Mouse (Mus musculus) embryo, embryonic 11 days (tissue): ENCODE results near the gene Gm29427.
"Not testable (repeated sequence)": the region's sequence is repeated elsewhere in the genome, so short reads cannot be mapped to it uniquely, and the experiment has no call there.

ENCODE experiments used
- DNase-seq: peaks from one replicate; pipeline ENCODE4 v3.0.0-alpha.2; 2015

The Gm29427 gene

GRCm38 (mm10) chr1:130731741-130732337, 16.2 kb upstream of the Gm29427 start, which contains the start of gene AA986860:
TSS of gene AA986860 (plus strand) at chr1:130731976.
- DNase-seq: peak; percentile 59

GRCm38 (mm10) chr1:130729153-130729552, 13.6 kb upstream of the Gm29427 start, which contains the start of gene Pfkfb2:
TSS of gene Pfkfb2 (minus strand) at chr1:130729253.
- no peak for DNase-seq

GRCm38 (mm10) chr1:130728708-130729107, 13.1 kb upstream of the Gm29427 start:
- DNase-seq: no peak

- DNase-seq: no peak
These were observed 12.5 kb upstream of the Gm29427 start for GRCm38 (mm10) chr1:130728070-130728469.

- no peak for DNase-seq
These were observed 10.8 kb upstream of the Gm29427 start for GRCm38 (mm10) chr1:130726396-130726795.

GRCm38 (mm10) chr1:130724206-130724605, 8.6 kb upstream of the Gm29427 start:
- no peak for DNase-seq

- DNase-seq: peak; percentile 95
These were observed 1.8 kb upstream of the Gm29427 start, which contains the start of gene Yod1 for GRCm38 (mm10) chr1:130717291-130717871. TSS of gene Yod1 (plus strand) at chr1:130717327.

- DNase-seq: peak; percentile 66
These were observed 1.1 kb upstream of the Gm29427 start for GRCm38 (mm10) chr1:130716513-130717290.

GRCm38 (mm10) chr1:130716218-130716512, 566 bp upstream of the Gm29427 start:
- no peak for DNase-seq

GRCm38 (mm10) chr1:130714046-130714445, 1.6 kb downstream of the Gm29427 start:
- no peak for DNase-seq

GRCm38 (mm10) chr1:130710283-130711080, 5.1 kb downstream of the Gm29427 start:
- no peak for DNase-seq

- DNase-seq: no peak
These were observed 12.0 kb downstream of the Gm29427 start for GRCm38 (mm10) chr1:130703613-130704012.

GRCm38 (mm10) chr1:130701976-130702375, 13.6 kb downstream of the Gm29427 start:
- no peak for DNase-seq

GRCm38 (mm10) chr1:130699937-130700633, 15.5 kb downstream of the Gm29427 start:
- no peak for DNase-seq

- no peak for DNase-seq
These were observed 17.0 kb downstream of the Gm29427 start for GRCm38 (mm10) chr1:130698601-130699000.

GRCm38 (mm10) chr1:130683905-130684304, 31.7 kb downstream of the Gm29427 start:
- DNase-seq: no peak

GRCm38 (mm10) chr1:130681656-130682413, 33.8 kb downstream of the Gm29427 start:
- DNase-seq: no peak

GRCm38 (mm10) chr1:130681075-130681474, 34.5 kb downstream of the Gm29427 start:
- DNase-seq: no peak

- DNase-seq: no peak
These were observed 37.0 kb downstream of the Gm29427 start for GRCm38 (mm10) chr1:130678551-130678950.

- DNase-seq: not testable (repeated sequence)
These were observed 52.0 kb downstream of the Gm29427 start for GRCm38 (mm10) chr1:130663576-130663975.

GRCm38 (mm10) chr1:130661454-130661853, 54.1 kb downstream of the Gm29427 start, which contains the start of gene C4bp:
TSS of gene C4bp (minus strand) at chr1:130661632.
- DNase-seq: no peak

GRCm38 (mm10) chr1:130659641-130660040, 56.0 kb downstream of the Gm29427 start:
- not testable (repeated sequence) for DNase-seq
